Mouse (Mus musculus): ENCODE measurements around the gene Arntl.

The Arntl gene

GRCm38 (mm10) chr7:113206644-113207470 is at the start of gene Arntl:
Arntl (plus strand) TSS chr7:113207465.
- DNase-seq = peak; percentile 89

DNA sequence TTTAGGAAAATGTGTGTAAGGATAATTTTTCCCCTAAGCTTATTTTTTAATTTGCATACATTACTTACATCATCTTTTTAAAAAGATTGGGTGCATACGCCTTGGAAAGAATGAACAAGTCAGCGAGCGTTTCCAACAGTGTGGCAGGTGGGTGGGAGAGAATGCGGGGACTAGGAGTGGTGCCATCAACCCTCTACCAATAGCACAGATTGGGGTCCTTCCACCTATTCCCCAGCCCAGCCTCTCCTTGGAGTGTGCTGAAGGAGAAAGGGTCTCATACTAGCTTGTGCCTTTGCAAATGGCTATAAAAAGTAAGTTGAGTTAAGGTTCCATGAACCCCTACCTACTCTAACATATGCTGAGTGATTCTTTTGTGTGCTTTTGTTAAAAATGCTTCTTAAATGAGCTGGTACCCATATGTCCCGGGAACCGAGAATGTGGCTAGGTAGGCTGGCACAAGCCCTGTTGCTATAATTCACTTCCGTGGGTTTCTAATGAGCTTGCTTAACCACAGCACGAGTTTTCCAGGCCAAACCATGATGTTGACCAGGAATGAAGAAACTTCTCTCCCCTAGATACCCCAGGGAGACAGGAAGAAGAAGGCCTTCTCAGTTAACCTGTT is 46.1 kb upstream of the Arntl start:
- DNase-seq = no peak

GRCm38 (mm10) chr7:113164719-113165118 is 42.5 kb upstream of the Arntl start:
- no peak for DNase-seq

DNA sequence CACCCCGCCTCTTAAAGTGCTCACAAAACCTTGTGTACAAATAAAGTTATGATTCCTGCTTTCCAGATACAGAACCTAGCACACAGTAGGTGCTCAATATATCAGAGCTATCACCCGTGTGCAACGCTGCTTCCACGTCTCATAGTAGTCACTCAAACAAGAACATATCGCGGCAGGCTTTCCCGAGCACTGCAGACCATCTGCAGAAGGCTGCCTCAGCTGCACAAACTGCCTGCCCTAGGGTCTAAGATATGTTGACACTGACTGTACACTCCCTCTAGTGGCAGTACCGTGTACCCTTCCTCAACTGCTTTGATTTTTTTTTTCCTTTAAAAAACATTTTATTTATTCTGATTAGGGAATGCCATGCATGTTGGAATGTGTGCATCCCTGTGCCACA is 40.2 kb upstream of the Arntl start:
- DNase-seq = peak; percentile 17

DNA sequence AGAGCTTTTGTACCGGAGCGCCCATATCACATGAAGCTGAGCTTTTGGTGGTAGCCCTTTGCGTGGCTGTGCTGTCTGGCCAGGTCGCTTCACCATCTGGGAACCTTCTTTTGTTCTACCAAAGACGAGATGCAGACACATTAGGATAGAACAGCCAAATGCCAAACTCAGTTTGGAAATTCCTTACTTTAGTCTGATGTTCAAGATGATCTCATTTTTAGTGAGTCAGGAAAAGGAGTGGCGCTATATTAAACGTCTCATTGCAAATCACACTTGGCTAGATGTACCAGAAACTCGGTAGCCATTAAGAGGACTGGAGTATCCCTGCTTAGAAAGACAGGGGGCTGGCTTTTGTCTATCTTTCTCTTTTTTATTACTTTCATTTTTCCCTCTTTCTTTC is 38.7 kb upstream of the Arntl start:
- no peak for DNase-seq

DNA sequence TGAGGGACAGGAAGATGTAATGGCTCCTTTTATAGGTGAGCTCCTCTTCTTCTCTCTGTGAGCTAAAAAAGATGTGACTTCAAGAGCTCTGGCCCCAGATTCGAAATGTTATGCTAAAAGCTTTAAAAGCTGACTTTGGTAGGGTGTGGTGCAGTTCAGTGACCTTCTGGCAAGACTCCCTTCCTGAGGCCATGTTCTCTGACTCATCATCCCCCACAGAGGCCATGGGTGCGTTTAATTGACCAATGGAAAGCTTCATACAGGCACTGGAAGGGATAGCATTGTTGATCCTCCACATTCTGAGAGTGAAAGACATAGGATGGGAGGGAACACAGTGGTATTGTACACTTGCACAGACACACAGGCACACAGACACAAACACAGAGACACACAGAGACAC is 34.8 kb upstream of the Arntl start:
- no peak for DNase-seq

- no peak for DNase-seq
Measured at GRCm38 (mm10) chr7:113175481-113175880, 31.8 kb upstream of the Arntl start.

DNA sequence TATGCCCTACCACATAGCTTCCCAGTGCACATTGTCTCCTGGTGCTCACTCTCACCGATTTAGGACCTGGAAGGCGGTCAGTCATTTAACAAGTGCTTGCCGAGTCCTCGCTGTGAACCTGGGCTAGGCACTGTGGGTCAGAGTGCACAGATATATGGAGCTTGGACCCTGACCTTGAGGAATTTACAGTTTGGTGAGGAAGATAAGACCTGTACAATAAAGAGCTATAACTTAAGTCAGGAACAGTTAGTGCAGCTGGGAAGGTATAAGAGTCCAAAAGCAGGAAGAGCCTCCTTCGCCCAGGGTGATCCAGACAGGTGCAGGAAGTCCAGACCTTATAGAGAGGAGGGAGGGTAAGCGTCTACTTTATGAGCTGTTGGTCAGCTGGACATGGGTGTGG is 29.2 kb upstream of the Arntl start:
- DNase-seq = no peak

DNA sequence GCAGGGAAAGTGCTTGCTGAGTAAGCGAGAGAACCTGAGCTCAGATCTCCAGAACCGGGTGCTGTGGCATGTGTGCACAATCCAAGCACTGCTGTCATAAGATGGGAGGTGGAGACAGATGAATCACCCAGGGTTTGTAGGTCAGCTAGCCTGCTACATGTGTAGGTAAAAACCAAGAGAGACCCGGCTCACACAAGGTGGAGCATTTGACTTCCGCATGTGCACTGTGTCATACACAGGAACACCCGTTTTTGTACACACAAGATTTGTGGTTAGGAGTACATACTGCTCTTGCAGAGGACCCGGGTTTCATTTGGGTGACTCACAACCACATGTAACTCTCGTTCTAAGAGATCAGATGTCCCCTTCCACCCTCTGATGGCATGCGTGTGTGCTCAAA is 23.5 kb upstream of the Arntl start:
- no peak for DNase-seq

- no peak for DNase-seq
Measured at GRCm38 (mm10) chr7:113185056-113185455, 22.2 kb upstream of the Arntl start.

GRCm38 (mm10) chr7:113186041-113186800 is 21.0 kb upstream of the Arntl start:
- no peak for DNase-seq

DNA sequence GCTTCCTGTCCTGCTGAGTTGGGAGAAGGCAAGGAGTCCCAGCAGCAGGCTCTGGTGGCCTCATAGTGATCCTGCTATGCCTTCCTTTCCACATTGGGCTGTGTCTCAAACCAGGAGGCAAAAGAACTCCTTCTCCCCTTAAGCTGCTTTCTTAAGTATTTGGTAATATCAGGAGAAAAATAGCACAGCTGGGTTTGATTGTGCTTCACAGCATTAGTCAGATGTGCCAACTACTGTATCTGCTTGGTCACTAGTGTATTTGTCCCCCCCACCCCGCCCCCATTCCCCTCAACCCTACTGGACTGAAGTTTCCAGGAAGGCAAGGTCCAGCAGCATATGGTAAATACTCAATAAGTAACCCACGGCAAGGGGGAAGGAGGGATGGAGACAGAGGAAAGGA is 19.2 kb upstream of the Arntl start:
- DNase-seq = no peak

- DNase-seq = no peak
Measured at GRCm38 (mm10) chr7:113188566-113188965, 18.7 kb upstream of the Arntl start.

DNA sequence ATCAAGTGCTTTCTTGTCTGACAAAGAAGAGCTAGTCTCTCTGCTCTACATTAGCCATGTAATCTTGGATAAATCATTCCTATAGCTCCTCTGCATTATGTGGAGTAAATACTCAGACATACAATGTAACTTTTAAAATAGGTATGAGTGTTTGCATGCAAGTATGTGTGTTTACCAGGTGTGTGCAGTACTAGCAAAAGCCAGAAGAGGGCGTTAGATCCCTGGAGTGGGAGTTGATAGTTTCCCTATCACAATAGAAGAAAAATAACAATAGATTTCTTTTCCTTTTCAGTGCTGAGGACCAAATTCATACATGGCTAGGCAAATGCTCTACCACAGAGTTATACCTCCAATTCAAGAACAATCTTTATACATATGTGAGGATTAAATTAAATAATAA is 15.5 kb upstream of the Arntl start:
- DNase-seq = no peak

DNA sequence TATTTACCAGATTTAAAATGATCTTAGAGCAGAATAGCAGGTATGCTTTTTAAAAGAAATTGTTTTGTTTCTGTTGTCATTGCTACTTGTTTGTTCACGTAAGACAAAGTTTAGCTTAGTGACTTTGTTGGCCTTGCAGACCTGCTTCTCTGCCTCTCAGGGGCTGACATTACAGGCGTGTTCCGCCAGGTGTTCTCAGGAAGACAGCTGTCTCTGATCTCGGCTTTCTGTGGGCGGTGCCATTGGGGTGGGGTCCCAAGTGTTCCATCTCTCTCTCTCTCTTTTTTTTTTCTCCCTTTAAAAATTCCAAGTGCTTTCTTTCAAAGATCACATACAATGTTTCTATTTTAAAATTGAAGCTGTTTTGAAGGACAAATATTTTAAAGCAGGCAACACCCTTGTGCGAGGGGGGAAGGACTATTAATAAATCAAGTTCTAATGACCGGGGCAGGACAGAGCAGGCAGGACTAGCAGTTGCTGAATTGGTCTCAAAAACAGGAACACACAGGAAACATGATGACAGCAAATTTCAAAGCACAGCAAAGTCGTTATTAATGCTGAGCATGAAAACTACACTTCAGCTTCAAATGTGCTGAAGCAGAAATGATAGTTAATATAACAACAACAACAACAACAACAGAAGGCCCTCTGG is 14.4 kb upstream of the Arntl start:
- DNase-seq = no peak

- DNase-seq = no peak
Measured at GRCm38 (mm10) chr7:113193872-113194271, 13.4 kb upstream of the Arntl start.

DNA sequence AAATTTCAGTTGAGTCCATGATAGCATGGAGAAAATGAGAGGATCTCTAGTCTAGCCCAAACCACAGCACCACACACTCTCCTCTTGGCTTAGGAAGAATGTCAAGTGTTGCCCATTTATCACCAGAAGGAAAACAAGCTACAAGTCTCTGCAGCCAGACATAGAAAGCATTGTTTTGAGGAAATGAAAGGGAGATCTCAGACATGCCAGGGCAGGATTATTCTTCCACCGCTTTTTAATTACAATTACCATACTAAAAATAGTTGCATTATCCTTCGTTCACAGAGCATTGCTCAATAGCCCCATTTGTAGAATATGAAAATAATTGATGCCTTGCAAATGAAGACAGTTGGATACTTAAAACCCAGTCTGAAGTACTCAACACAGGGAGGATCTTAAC is 12.0 kb upstream of the Arntl start:
- no peak for DNase-seq

DNA sequence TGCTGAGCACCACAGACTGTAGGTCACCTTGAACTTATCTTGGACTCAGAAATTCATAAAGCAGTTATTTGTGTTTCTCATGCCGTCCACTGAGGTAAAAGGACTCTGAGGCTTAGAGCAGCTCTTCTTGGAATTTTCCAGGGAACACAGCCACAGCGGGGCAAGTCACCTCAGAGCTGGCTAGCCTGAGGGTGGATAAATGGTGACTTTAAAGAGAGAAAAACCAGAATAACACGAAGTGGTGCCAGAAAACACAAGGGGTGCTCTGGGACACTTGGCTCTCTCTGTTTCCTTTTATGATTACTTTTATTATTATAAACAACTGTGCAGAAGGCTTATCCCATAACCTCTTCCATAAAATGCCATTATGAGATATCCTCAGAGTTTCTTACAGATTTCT is 11.1 kb upstream of the Arntl start:
- no peak for DNase-seq

DNA sequence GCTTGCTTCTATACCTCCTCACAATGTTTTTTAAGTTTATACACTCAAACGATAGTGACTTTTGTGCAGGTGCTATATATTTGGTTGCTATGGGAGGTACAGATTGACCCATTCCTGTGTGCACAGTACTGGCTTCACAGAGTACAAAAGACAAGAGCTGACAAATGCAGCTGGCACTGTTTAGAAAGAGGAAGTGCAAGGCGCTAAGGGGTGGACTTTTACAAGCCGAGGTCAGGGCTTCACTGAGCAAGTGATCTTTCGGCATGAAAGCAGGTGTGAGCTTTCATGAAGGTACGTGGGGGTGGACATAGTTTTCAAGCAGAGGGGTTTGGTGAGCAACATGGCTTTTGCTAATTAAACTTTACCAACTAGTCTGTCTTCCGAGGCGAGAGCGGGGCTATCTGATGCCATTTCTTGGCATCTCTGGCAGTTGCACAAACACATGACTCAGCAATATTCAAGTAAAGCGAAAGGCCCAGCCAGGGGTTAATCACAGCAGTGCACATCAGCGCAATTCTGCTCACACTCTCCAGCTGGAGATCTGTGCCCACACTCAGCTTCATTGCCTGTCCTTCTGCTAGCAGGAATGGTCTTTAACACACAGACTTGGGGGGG is 10.0 kb upstream of the Arntl start:
- peak; percentile 10 for DNase-seq

- DNase-seq = no peak
Measured at GRCm38 (mm10) chr7:113201584-113201983, 5.7 kb upstream of the Arntl start.

DNA sequence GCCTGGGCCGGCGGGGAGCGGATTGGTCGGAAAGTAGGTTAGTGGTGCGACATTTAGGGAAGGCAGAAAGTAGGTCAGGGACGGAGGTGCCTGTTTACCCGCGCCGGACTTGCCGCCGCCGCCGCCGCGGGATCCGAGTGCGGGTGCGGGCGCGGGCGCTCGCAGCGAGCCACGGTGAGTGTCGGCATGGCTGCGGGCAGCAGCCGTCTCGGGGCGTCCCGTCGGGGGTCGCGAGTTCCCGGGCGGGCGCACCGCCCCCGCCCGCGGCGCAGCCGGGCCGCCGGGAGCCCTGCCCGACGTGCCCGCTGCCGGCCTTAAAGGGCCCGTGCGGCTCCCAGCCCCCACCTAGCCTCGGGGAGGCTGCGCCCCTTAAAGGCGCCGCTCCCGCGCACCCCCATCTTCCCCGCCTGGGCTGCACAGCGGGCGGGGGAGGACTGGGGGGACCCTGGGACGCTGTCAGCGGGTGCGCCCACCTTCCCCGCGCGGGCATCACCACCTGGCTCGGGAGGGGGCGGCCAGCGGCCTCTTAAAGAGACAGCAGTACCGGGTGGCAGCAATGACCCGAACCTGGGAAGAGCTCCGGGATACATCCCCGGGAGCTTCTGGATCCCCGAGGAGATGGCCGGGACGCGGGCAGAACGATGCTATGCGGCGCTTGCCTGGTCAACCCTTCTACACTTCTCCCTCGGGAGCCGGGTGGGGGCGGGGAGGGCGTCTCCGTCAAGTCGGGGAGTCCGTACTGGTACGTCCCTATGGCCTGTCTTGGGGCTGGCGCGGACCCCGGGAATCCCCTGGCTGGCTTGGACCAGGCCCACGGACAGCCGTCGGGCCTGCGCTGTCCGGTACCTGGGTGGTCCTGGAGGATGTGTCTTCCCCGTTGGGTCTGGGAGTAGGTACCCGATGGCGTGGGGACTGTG is 464 bp downstream of the Arntl start:
- DNase-seq = peak; percentile 18

GRCm38 (mm10) chr7:113208388-113208753 is 1.1 kb downstream of the Arntl start:
- DNase-seq = no peak
